Mouse (Mus musculus): Measurements from ENCODE around the gene Hexb. TPM values are rescaled to one million over a fixed set of nuclear protein-coding genes. Genes with fewer than 3 reads are reported as not detected.
"Not testable (repeated sequence)": the region's sequence is repeated elsewhere in the genome, so short reads cannot be mapped to it uniquely, and the experiment has no call there.

The Hexb gene
- polyA plus RNA-seq, 2 experiments: 12.8 to 18.4 TPM

- Histone ChIP-seq H3K27me3 (ENCODE audit: control insufficient read depth, insufficient read depth, low read length) (no peaks in the 10 kb centered on the region), H3K27ac (no peak overlapping the region), H3K9ac (replicated peaks) (no peak overlapping the region), H3K36me3 (replicated peaks; ENCODE audit: control insufficient read depth, insufficient read depth, low read depth) (peaks cover 18% of the 10 kb centered on the region), H3K9me3 (ENCODE audit: control insufficient read depth, low read length) (no peaks in the 10 kb centered on the region), H3K4me2 (ENCODE audit: low read depth) (no peak overlapping the region), H3K4me3 (ENCODE audit: insufficient read depth in 1 of 2, low read depth in 2 of 2, low read length in 2 of 2) (no peak overlapping the region), H3K4me1 (replicated peaks; ENCODE audit: control insufficient read depth in 2 of 2, insufficient read depth in 2 of 2, low read length in 1 of 2) (no peaks in the 10 kb centered on the region)
- no peak for ATAC-seq (ENCODE audit: insufficient read depth)
- WGBS (ENCODE audit: insufficient replicate concordance): 80% methylated on average over 7 of the region's 7 CpGs
- DNase-seq (ENCODE audit: low read depth in 3 of 3, low spot score in 3 of 3): no peak
- TF ChIP-seq CTCF (IDR thresholded peaks at IDR 0.05; ENCODE audit: low read depth) (no peak), EP300 (IDR thresholded peaks at IDR 0.05; ENCODE audit: low read depth) (no peak)
Measured at GRCm38 (mm10) chr13:97178943-97179342, 19.2 kb downstream of the Hexb start.

GRCm38 (mm10) chr13:97176731-97177130, 21.4 kb downstream of the Hexb start:
- ATAC-seq (ENCODE audit: insufficient read depth): no peak
- H3K4me2 ChIP-seq (ENCODE audit: low read depth): no peak overlapping the region
- no peaks in the 10 kb centered on the region for H3K9me3 ChIP-seq (ENCODE audit: control insufficient read depth, low read length)
- peaks cover 28% of the 10 kb centered on the region for H3K36me3 ChIP-seq (replicated peaks; ENCODE audit: control insufficient read depth, insufficient read depth, low read depth)
- H3K27me3 ChIP-seq (ENCODE audit: control insufficient read depth, insufficient read depth, low read length): no peaks in the 10 kb centered on the region
- no peak for TF ChIP-seq CTCF (IDR thresholded peaks at IDR 0.05; ENCODE audit: low read depth)
- WGBS (ENCODE audit: insufficient replicate concordance): 80% methylated on average over 5 of the region's 5 CpGs
- H3K9ac ChIP-seq (replicated peaks): no peak overlapping the region
- no peak overlapping the region for H3K4me3 ChIP-seq (ENCODE audit: insufficient read depth in 1 of 2, low read depth in 2 of 2, low read length in 2 of 2)
- H3K4me1 ChIP-seq (replicated peaks; ENCODE audit: control insufficient read depth in 2 of 2, insufficient read depth in 2 of 2, low read length in 1 of 2): no peaks in the 10 kb centered on the region
- DNase-seq (ENCODE audit: low read depth in 3 of 3, low spot score in 3 of 3): no peak
- H3K27ac ChIP-seq: no peak overlapping the region

- Histone ChIP-seq H3K9me3 (ENCODE audit: control insufficient read depth, low read length) (no peaks in the 10 kb centered on the region), H3K4me2 (ENCODE audit: low read depth) (no peak overlapping the region), H3K4me3 (ENCODE audit: insufficient read depth in 1 of 2, low read depth in 2 of 2, low read length in 2 of 2) (no peak overlapping the region), H3K9ac (replicated peaks) (no peak overlapping the region), H3K4me1 (replicated peaks; ENCODE audit: control insufficient read depth in 2 of 2, insufficient read depth in 2 of 2, low read length in 1 of 2) (no peaks in the 10 kb centered on the region), H3K36me3 (replicated peaks; ENCODE audit: control insufficient read depth, insufficient read depth, low read depth) (peaks cover 28% of the 10 kb centered on the region), H3K27ac (no peak overlapping the region), H3K27me3 (ENCODE audit: control insufficient read depth, insufficient read depth, low read length) (no peaks in the 10 kb centered on the region)
- TF ChIP-seq CTCF (IDR thresholded peaks at IDR 0.05; ENCODE audit: low read depth) (no peak), EP300 (IDR thresholded peaks at IDR 0.05; ENCODE audit: low read depth) (no peak)
- WGBS (ENCODE audit: insufficient replicate concordance): 79% methylated on average over 10 of the region's 10 CpGs
- no peak for DNase-seq (ENCODE audit: low read depth in 3 of 3, low spot score in 3 of 3)
- no peak for ATAC-seq (ENCODE audit: insufficient read depth)
Measured at GRCm38 (mm10) chr13:97175520-97176264, 22.5 kb downstream of the Hexb start.

- DNase-seq (ENCODE audit: low read depth in 3 of 3, low spot score in 3 of 3): peak; percentile 25 to 48 (median 41)
- no peak overlapping the region for H3K4me3 ChIP-seq (ENCODE audit: insufficient read depth in 1 of 2, low read depth in 2 of 2, low read length in 2 of 2)
- H3K9me3 ChIP-seq (ENCODE audit: control insufficient read depth, low read length): no peaks in the 10 kb centered on the region
- peaks cover 24% of the 10 kb centered on the region for H3K36me3 ChIP-seq (replicated peaks; ENCODE audit: control insufficient read depth, insufficient read depth, low read depth)
- 54% methylated on average over 4 of the region's 4 CpGs for WGBS (ENCODE audit: insufficient replicate concordance)
- no peaks in the 10 kb centered on the region for H3K4me1 ChIP-seq (replicated peaks; ENCODE audit: control insufficient read depth in 2 of 2, insufficient read depth in 2 of 2, low read length in 1 of 2)
- no peak overlapping the region for H3K4me2 ChIP-seq (ENCODE audit: low read depth)
- no peak overlapping the region for H3K9ac ChIP-seq (replicated peaks)
- ATAC-seq (ENCODE audit: insufficient read depth): no peak
- TF ChIP-seq CTCF (IDR thresholded peaks at IDR 0.05; ENCODE audit: low read depth) (peak; percentile 76), EP300 (IDR thresholded peaks at IDR 0.05; ENCODE audit: low read depth) (no peak)
- H3K27me3 ChIP-seq (ENCODE audit: control insufficient read depth, insufficient read depth, low read length): no peaks in the 10 kb centered on the region
- H3K27ac ChIP-seq: no peak overlapping the region
Measured at GRCm38 (mm10) chr13:97145834-97146233, 52.3 kb downstream of the Hexb start.

GRCm38 (mm10) chr13:97142321-97142720, 55.8 kb downstream of the Hexb start:
- 76% methylated on average over 7 of the region's 7 CpGs for WGBS (ENCODE audit: insufficient replicate concordance)
- Histone ChIP-seq H3K4me3 (ENCODE audit: insufficient read depth in 1 of 2, low read depth in 2 of 2, low read length in 2 of 2) (no peak overlapping the region), H3K4me2 (ENCODE audit: low read depth) (no peak overlapping the region), H3K36me3 (replicated peaks; ENCODE audit: control insufficient read depth, insufficient read depth, low read depth) (peaks cover 15% of the 10 kb centered on the region), H3K27ac (no peak overlapping the region), H3K9ac (replicated peaks) (no peak overlapping the region), H3K27me3 (ENCODE audit: control insufficient read depth, insufficient read depth, low read length) (no peaks in the 10 kb centered on the region), H3K4me1 (replicated peaks; ENCODE audit: control insufficient read depth in 2 of 2, insufficient read depth in 2 of 2, low read length in 1 of 2) (peaks cover 5 to 6% of the 10 kb centered on the region in 2 experiments), H3K9me3 (ENCODE audit: control insufficient read depth, low read length) (no peaks in the 10 kb centered on the region)
- TF ChIP-seq CTCF (IDR thresholded peaks at IDR 0.05; ENCODE audit: low read depth): no peak
- TF ChIP-seq EP300 (IDR thresholded peaks at IDR 0.05; ENCODE audit: low read depth): no peak
- ATAC-seq (ENCODE audit: insufficient read depth) (no peak), DNase-seq (ENCODE audit: low read depth in 3 of 3, low spot score in 3 of 3) (no peak)

DNA sequence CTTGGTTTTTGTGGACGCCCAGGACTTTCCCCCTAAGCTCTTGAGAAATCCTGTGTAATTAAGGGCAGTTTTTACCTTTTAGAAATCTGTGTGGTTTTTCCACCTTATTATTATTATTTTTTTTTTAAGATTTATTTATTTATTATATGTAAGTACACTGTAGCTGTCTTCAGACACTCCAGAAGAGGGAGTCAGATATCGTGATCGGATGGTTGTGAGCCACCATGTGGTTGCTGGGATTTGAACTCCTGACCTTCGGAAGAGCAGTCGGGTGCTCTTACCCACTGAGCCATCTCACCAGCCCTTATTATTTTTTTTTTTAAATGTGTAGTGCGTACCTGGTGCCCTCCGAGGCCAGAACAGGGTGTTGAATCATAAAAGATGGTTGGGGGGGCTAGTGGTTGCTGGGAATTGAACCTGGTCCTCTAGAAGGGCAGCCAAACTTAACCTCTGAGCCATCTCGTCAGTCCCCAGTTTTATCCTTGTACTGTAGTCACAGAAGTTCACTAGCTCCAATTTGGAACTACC, 59.7 kb downstream of the Hexb start:
- Histone ChIP-seq H3K36me3 (replicated peaks; ENCODE audit: control insufficient read depth, insufficient read depth, low read depth) (peaks cover 14% of the 10 kb centered on the region), H3K4me3 (ENCODE audit: insufficient read depth in 1 of 2, low read depth in 2 of 2, low read length in 2 of 2) (peak overlapping the region; percentile 88), H3K27ac (peak overlapping the region; percentile 28), H3K4me2 (ENCODE audit: low read depth) (peak overlapping the region; percentile 68), H3K9ac (replicated peaks) (peak overlapping the region; percentile 87)
- H3K4me1 ChIP-seq (replicated peaks; ENCODE audit: control insufficient read depth in 2 of 2, insufficient read depth in 2 of 2, low read length in 1 of 2); ATAC-seq (ENCODE audit: insufficient read depth); H3K27me3 ChIP-seq (ENCODE audit: control insufficient read depth, insufficient read depth, low read length); DNase-seq (ENCODE audit: low read depth in 3 of 3, low spot score in 3 of 3); H3K9me3 ChIP-seq (ENCODE audit: control insufficient read depth, low read length): not testable (repeated sequence)
- 21% methylated on average over 8 of the region's 8 CpGs for WGBS (ENCODE audit: insufficient replicate concordance)

All from liver, embryonic 14.5 days (tissue).